Mouse (Mus musculus) fibroblast of lung, adult 2 months (primary cell): ENCODE results near the gene Creb3l4.

Experiments
- DNase-seq: peaks from one replicate; pipeline ENCODE4 v3.0.0-alpha.2; 2011; ENCODE audit warnings: low read depth

Creb3l4 gene

DNA sequence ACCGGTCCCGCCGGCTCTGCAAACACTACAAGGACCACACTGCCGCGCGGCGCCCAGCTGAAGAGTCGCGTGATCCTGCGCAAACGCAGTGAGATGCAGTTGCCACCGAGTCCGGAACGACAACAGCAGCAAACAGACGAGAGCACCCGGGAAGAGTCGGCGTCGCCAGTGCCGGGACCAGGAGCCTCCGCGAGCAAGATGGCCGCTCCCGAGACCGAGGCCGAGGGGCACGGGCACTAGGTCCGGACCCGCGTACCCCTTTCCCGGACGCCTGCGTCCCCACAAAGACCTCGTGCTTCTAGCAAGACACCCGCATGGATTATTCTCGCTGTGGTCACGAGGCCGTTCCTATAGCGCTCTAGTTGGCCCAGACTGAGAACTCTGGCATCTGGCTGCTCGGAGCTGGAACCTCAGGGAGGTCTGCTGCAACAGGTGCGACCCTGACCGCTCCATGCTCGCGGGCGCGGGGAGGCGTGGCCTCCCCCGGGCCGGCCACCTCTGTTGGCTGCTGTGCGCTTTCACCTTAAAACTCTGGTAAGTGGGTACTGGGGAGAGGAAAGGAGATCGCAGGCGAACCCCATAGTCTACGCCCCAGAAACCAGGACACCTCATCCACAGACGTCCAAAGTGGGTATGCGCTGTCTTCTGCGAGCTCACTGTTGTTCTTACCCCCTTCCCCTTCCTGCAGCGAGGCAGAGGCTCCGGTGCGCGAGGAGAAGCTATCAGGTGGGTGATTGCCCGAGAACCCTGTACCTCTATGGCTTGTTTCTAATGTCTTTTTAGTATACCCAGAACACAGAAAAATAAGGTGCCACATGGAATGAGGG is 11.6 kb downstream of the Creb3l4 start, which contains the start of gene Jtb:
Gene Jtb (plus strand): TSS at position 91 of the 827 bp plus-strand sequence.
- peak; percentile 87 for DNase-seq

DNA sequence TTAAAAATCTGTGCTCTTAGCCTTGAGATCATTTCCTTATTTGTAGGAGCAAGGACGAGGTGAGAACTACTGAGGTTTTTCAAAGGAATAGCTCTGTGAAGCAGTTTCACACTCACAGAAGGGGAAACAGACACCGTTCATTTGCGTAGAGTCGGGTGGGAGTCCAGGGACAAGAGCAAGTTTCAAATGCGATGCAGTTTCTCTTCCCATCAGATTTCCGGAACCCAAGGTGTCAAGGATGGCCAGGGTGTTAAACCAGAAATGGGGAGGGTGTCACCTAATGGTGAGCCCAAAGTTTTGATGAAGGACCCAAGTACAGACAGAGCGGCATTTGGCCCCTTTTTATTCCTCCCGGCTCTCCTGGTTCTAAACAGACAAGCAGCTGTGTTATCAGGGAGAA is 12.2 kb downstream of the Creb3l4 start:
- DNase-seq: no peak

DNA sequence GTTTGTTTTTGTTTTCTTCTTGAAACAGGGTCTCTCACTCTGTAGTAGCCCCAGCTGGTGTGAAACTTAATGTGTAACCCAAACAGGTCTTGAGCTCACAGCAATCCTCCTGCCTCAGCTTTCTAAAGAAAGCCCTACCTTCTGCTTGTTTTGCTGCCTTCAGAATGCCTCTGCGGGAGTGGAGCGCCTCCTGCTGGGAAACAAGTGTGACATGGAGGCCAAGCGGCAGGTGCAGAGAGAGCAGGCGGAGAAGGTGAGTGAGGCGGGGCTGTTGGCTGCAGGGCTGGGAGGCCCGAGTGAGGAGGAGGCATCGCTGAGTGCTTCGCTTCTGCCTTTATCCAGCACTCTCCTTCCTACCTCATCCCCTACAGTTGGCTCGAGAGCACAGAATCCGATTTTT is 19.0 kb downstream of the Creb3l4 start:
- DNase-seq: no peak

DNA sequence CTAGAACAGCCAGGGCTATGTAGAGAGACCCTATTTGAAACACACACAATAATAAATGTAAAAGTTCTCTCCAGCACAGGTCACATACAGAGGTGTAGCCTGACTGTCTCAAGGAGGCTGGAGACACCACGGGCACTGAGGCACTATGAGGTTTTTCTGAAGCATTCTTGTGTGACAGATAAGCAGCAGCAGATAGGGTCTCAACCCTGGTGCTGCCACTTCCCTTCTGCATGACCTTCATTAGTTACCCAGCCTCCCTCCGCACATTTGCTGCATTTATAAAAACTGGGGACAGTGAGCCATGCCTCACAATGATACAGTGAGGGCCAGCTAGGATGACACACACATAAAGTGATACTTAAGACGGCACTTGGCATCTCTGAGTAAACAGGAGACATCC is 20.4 kb downstream of the Creb3l4 start:
- DNase-seq: no peak

DNA sequence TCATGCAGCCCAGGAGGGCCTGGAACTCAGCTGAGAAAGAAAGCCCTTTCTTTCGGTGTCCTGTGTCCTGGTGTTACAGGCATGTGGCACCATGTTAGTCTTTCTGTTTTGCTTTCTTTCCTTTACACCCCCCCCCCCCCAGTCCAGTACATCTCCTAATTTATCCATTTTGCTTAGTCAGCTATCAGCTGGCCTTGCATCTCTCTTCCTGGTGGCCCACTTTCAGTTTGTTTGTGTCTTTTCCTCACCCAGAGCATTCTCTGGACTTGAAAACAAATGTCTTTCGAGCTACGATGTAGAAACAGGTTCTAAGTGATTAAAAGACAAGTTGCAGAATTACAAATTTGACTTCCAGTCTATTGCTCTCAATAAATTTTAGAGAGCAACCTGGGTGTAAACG is 20.9 kb downstream of the Creb3l4 start:
- no peak for DNase-seq

DNA sequence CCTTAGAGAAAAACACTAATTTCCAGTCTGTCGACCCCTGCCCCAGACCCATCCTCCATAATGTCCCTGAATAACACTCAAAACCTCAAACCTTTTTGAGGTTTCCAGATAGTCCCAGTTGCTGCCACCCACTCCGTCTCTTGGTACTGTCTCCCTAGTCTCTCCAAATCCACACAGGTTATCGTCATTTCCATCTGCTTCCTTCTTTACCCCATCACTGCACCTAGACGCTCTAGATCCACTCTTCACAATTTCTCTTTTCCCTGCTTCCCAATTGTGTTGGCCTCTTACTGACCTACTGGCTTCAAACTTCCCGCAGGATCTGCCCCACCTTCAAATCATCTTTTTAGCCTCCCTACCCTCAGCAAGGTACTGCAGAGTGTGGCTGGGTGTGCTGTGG is 22.2 kb downstream of the Creb3l4 start:
- DNase-seq: no peak

DNA sequence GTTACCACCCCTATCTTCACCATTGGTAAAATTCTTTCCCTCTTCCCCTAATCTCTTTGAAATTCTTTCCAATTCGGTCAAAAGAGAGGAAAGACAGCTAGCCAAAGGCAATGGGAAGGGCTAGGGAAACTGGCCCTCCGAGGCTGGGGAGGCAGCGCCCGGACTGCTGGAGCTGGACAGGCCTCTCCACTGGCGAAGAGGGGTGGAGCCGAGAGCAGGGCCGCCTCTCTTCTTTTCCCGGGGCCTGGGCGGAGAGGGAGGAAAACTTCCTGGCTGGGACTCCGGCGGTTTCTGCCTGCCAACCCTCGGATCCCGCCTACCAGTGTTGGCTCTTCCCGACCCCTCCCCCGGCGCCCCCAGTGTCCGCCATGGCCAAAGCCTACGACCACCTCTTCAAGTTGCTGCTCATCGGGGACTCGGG is 22.8 kb downstream of the Creb3l4 start:
- DNase-seq: peak; percentile 48

DNA sequence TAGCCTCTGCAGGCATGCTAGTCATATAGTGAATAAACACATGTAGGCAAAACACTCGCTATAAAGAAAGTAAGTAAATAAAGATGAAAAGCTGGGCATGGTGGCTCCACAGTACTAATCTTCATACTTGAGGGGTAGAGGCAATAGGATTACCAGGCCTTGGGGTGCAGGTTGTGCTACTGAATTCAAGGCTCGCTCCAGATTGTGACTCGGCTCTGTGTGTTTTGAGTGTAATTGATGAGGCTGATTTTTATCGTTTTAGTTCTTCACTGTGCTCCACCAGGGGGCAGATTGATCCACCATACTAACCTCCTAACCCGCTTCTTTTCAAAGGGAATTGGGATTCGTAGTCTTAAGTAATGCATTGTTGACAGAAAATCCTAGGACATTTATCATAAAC is 23.2 kb downstream of the Creb3l4 start:
- DNase-seq: peak; percentile 49

DNA sequence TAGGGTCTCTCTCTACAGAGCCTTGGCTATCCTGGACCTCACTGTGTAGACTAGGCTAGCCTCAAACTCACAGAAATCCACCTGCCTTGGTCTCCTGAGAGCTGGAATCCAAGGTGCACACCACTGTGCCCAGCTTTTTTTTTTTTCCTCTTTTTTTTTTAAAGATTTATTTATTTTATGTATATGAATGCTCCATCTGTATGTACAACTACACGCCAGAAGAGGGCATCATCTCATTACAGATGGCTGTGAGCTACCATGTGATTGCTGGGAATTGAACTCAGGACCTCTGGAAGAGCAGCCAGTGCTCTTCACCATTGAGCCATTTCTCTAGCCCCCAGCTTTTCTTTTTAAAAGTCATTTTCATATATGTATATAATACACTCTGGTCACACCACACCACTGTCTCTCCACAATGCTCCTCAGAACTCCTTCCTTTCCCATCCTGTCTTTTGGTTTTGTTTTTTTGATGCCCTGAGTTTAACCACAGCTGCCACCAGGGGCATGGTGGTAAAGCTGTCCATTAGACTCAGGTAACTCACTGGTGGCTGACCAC is 27.4 kb downstream of the Creb3l4 start:
- no peak for DNase-seq

DNA sequence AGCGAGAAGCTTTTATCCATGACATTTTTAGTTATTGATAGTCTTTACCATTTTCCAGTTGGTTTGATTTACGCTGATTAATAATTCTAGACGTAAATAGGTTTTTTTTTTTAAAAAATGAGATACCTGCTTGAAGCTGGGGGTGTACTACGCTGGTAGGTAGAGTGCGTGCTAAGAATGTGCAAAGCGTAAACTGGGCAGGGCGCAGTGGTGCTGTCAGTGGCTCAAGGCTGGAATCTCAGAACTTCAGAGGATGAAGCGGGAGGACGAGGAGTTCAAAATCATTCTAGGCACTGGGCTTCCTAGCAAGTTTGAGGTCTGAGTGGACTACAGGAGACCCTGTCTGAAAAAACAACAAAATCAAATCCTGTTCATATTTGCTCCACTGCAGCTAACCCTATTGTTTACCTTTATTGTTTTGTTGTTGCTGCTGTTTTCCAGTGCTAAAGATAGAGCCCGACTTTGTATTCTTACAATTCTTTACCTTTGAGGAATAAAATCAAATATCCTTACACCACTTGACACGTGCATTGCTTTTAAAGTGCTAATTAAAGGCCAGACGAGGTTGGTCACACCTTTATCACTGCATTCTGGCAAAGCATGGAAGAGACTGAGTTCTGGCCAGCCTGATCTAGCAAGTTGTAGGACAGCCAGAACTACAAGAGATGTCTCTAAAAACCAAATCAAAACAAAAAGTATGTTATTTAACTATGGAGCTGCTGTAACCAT is 29.2 kb downstream of the Creb3l4 start:
- DNase-seq: no peak

DNA sequence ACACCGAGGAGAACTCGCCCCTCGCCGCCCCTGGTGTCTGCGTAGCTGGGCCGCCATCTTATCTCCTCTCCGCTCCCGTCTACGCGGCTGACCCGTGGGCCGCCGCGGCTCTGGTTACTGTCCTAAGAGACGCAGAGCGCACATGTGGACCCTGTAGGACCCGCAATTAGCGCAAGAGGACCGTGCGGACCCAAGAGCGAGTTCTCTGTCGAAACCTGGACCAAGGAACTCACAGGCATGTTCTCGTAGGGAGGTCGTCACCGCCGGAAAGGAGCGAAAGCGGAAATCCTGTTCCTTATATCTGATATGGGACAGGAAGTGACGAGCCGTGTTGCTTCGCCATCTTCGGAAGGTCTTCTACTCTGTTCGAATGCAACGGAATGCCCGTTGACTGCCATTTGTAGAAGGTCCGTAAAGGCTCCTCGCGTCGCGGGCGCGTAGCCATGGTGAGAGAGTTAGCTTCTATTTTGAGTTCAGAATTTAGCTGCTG is 29.9 kb downstream of the Creb3l4 start, which contains the start of the genes Rps27 and Rab13:
Gene Rps27 (minus strand): TSS at position 275 of the 490 bp plus-strand sequence.
Gene Rab13 (plus strand): TSS at position 319 of the 490 bp plus-strand sequence.
- DNase-seq: peak; percentile 91

DNA sequence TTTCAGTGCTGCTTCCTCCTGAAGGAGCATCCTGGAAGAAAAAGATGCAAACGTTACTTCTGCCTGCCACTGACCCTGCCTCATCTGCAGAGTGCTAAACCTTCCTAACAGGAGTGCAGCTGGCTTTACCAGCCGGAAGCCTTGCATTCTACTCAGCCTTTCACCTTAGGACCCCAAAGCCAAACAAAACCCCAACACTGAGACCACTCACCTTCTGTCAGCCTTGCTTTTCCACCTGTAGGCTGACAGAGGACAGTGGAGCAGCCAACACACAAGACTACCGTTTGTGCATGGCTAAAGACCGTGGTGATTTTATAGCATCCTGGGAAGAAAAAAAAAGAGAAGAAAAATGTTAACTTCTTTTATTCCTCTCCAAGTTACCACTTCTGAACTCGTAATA is 30.6 kb downstream of the Creb3l4 start:
- DNase-seq: no peak

DNA sequence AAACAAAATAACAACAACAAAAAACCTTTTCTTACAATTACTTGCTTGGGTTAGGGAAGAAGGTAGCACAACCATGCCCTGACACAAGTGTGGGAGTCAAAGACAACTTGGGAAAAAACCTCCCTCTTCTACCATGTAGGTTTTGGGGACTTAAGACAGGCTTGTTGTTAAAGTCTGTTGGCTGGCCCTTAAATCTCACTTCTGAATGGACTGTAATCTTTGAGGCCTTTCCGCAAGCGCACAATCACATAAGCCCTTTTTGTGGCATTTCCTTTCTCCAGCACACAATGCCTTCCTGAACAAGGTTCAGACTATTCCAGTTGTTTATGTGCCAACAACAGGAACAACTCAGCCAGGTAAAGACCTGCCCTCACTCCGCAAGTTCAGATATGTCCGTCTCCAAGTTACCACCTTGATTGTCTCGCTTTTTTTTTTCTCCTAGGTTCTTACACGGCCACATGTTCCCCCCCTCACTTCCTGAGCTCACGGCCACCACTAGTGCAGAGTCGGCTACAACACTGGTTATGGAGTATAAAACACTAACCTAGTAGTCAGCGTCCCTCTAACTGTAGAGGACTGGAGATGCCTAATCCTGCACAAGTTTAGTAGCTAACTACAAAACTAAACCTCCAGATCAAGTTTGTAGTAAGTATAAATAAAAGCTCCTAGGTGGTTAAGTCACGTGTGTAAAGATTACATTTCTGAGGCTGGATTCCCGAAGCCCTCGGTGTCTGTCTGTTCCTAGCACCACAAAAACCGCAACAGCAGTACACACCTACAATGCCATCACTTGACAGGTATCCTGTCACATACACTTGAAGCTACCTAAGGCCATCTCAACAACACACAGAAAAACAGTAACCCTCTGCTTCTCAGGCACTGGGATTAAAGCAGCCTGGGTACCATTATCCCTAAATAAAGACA is 31.6 kb downstream of the Creb3l4 start:
- DNase-seq: no peak

DNA sequence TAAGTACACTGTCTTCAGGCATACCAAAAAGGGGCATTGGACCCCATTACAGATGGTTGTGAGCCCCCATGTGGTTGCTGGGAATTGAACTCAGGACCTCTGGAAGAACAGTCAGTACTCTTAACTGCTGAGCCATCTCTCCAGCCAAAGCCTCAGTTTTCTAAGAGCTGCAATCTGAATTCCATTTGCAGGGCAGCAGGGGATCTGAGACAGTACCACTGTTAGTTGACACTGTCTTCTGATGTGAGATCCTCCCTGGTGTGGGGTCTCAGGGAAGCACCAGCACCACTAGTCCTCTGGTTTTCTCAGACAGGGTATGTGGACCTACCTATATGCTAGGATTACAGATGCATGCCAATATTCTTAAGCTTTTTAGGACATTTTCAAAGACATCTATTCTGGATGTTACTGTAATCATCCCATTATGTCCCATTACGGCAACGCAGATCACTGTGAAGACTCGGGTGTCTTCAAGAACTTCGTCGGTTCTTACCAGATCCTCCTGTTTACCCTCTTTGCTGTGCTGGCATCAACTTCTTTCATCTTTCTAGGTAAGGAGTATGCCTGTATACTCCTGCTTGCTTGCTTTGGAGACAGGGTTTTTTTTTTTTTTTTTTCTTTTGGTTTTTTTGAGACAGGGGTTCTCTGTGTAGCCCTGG is 33.3 kb downstream of the Creb3l4 start:
- DNase-seq: no peak

DNA sequence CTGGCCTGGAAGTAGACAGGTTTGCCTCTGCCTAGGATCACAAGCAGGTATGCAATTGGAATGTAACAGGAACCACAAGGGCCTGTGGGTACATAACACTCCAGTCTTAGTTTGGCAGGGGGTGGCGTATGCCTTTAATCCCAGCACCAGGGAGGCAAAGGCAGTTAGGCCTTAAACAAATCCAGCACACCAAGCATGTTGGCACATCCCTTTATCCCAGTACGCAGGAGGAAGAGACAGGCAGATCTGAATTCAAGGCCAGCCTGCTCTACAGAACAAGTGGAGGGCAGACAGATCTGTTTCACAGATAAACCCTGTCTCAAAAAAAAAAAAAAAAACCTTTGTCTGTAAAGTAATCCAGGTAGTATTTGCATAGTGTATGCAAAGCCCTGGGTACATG is 34.6 kb downstream of the Creb3l4 start:
- DNase-seq: no peak

DNA sequence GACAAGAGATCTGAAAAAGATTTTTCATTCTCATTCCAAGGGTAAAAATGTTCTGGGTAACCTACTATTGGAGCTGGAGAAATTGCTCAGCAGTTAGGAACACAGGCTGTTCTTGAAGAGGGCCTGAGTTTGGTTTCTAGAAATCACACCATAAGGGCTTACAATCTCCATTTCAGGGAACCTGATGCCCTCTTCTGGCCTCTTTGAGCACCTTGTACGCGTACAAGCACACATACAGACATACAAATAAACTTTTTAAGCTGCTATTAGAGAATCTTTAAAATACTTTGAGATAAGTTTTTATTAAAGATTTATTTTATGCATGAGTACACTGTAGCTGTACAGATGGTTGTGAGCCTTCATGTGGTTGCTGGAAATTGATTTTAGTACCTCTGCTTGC is 38.7 kb downstream of the Creb3l4 start:
- DNase-seq: no peak

DNA sequence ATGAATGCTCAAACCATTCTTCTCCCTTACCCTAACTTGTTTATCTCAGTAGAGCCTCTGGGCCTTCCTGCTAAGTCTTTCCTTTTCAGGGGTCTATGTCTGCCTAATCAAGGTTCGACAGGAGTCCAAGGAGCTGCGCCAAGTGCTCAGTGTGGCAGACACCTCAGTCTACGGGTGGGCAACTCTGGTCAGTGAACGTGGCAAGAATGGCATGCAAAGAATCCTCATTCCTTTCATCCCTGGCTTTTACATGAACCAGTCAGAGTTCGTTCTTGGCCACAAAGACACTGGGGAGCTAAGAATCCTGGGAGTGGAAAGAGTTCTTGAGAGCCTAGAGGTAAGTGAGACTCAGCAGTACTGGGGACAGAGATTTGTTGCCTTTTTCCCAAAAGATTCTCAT is 39.7 kb downstream of the Creb3l4 start:
- DNase-seq: no peak

DNA sequence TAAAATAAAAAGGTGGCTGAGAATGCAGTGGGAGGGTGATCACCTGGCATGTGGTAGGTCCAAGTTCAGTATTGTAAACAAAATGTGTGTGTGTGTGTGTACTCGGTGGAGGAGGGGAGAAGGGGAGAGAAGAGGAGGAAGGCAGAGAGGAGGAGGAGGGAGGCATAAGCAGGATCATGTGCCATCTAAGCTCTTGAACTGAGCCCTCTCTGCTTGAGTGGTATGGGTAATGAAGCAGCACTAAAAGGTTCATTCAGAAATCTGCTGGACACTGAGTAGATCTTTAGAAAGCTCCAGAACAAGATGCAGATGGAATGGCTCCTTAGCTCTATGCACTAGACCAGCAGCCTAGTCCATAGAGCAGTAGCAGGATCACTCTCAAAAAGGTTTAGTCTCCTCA is 40.4 kb downstream of the Creb3l4 start:
- DNase-seq: no peak

DNA sequence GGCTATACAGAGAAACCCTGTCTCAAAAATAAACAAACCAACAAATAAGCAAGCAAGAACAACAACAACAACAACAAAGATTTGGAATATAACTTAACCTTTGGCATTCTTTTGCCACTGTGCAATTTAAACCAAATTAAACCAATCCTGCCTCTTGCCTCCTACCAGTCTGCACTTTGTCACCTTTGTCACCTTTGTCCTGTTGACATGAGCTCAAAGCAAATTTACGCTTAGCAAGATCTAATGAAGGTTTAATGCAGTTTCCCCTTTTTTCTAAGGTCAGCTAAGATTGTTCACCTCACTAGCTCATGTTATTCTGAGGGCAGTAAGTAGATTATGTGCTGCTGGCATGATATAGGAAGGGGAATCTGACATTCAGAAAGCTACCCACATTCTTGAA is 45.8 kb downstream of the Creb3l4 start:
- no peak for DNase-seq

DNA sequence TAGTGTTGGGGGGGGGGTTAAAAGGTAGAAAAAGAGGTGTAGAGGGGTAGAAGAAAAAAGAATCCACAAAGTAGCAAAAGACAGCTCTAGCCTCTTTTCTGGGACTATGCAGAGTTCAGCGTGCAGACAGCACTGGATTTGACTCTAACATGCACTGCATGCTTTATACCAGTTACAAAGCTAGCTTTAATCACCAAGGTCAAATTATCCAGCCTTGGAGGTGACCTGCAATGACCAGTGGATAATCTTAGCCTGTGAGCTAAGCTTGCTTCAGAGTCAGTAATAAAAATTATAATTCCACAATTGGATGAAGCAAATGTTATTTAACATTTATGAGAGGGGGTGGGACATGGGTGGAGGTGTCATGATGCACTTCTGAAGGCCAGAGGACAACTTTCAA is 47.7 kb downstream of the Creb3l4 start:
- DNase-seq: no peak

DNA sequence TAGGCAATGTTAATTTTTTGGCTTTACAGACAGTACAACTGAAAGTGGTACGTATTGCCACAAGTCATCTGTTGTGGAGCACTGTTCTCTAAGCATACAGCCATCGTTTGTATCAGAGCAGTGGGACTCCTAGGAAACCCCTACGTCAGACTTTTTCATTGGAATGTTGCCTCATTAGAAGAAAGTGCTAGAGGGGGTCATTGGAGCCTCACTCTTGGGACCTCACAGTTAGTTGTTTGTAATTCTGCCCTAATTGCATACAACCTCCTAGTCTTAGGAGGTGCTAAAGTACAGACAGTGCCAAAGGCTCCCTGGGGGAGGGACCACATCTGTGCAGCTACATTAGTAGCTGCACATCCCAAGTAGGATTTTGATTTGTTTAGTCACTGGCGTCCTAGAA is 48.6 kb downstream of the Creb3l4 start:
- DNase-seq: no peak
